Mouse (Mus musculus): ENCODE results near the gene Slc46a3.

Slc46a3 gene

DNA sequence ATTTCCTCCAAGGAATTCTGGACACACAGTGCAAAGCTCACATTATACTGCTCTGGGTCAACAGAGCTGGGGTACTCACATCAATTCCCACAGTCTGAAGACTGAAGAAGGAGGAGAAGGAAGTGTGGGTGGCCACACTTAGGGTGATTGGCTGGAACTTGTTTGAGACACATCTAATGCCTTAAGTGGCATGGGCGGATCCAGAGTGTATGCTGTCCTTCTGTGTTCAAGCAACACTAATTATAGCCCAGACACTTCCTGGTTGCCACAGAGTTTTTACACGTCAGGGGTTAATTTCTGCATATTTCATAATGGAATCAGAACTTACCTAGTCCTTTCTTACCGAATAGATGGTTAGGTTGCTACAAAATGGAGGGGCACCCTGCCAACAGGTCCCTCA lies 49.3 kb downstream of the Slc46a3 start:
- no peak for DNase-seq (ENCODE audit: low spot score)

DNA sequence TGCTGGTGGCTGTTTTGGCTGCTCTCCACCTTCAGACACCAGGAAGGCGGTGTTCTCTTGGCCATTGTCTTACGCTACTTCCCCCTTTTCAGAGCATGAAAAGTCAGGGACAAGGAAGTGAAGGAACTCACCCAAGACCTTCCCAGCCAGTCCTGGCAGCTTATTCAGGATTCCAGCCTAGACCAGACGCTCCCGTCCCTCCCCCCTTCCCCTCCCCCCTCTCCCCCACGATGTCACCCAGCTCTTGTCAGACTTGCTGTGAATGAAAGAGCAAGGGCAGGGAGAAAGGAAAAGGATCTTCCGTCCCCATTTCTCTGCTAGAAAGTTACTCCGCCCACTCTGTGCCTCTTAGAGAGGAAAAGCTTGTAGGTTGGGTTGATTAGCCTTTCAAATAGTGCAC lies 51.3 kb downstream of the Slc46a3 start:
- no peak for DNase-seq (ENCODE audit: low spot score)

DNA sequence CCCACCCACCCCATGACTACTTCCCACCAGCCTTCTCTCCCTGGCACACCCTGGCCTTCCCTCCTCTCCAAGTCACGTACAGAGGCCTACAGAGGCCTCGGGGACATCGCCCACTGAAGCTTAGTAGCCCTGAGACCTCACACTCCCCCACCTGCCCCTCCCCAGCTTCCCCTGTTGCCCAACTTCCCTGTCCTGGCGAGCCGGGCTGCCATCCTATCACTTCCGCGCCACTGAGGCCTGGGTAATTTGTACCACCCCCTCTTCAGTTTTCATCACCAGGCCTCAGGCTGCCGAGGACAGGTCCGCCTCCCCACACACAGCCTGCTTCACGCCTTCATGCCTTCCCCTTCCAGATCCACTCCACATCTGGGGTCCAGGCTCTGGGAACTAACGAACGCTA lies 55.2 kb downstream of the Slc46a3 start:
- no peak for DNase-seq (ENCODE audit: low spot score)

DNA sequence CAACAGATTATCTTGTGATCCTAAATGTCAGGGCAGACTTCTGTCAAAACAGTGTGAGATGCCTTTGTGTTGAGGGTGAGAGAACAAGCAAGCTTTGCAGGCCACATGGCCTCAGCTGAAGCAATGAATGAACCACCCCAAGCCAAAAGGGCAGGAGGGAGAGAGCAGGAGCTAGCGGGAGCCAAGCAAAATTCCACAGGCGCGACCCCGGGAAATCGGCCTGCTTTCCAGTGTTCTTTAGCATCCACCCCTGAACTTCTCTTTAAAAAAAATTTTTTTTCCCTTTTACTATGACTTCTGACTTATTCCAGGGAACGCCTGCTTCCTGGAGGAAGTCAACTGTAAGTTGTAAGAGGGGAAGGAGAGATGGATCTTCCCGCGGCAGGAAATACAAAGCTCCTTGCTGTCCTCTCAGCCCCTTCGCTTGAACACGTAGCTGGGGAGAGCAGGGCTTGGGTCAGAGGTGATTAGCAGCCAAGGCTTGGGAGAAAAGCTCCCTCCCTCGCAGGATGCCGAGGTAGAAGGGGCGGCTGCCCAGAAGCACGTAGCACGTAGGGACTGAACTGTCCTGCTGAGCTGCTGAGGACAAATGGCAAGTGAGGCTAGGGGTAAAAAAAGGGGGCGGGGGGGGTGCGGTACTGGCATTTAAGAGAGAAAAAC lies 59.6 kb downstream of the Slc46a3 start:
- no peak for DNase-seq (ENCODE audit: low spot score)

DNA sequence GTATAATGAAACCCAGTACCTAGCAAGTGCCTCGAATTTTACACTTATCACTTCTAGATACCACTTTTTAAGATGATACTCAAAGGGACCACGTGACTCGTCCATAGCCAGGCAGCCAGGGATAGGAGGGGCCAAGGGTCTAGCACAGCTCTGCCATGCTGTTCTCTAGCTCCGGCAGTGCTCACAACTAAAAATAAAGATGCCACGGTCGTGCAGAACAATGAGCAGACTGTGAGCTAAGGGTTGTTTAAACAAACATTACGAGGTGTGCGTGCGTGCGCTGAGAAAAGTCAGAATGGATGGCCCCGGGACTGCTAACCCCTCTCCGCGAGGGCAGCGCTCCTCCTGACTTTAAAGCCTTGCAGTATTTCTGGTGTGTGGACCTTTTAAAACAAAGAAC lies 61.8 kb downstream of the Slc46a3 start:
- no peak for DNase-seq (ENCODE audit: low spot score)

DNA sequence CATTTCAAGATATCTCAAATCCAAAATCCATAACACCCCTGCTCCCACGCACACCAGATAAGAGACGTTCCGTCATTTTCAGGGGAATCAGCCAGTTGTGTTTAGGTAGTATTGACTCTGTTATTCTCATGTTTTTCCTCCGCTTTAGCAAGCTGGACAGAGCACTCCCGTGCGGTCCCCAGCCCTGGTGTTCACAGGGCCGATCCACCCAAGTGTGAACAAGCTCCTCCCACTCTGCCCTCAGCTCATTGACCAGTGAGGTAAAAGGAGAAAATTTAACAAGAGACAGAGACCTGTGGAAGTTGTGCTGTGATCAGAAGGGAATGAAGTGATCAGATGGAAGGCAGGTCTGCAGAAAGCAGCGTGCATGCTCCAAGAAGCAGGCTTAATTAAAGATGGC lies 65.8 kb downstream of the Slc46a3 start:
- DNase-seq (ENCODE audit: low spot score): no peak

All from c-Kit-positive CD71-positive TER-119-positive erythroid progenitor cells, embryonic 14.5 days (primary cell).